Mouse (Mus musculus) brain, embryonic 14.5 days (tissue): ENCODE measurements around the gene Slc15a4. TPM values are rescaled to one million over a fixed set of nuclear protein-coding genes. Genes with fewer than 3 reads are reported as not detected.

Experiments used
- DNase-seq: peaks from one replicate; pipeline ENCODE4 v3.0.0-alpha.2; 2011; ENCODE audit warnings: low read depth
- CTCF ChIP-seq: fragments of 200-500 bp; IDR thresholded peaks from 2 replicates; pipeline ENCODE4 v1.5.1; 2012; ENCODE audit warnings: inconsistent platforms, mild to moderate bottlenecking, moderate library complexity, borderline replicate concordance; ENCODE audit not compliant: insufficient read depth, insufficient read length; ENCODE audit errors: extremely low read depth
- POLR2A ChIP-seq: fragments of 200-500 bp; IDR thresholded peaks from 2 replicates; pipeline ENCODE4 v1.6.1; 2012; ENCODE audit warnings: mild to moderate bottlenecking, inconsistent platforms, borderline replicate concordance; ENCODE audit not compliant: poor library complexity, insufficient read depth, insufficient read length, severe bottlenecking; ENCODE audit errors: extremely low read depth
- polyA plus RNA-seq: library from polyadenylated mRNA; depleted of rRNA; stranded (reverse); fragments of >200 nt; gene quantifications from 2 replicates; pipeline ENCODE4 v1.2.3, GENCODE M21; 2012; rRNA removed

The Slc15a4 gene
- polyA plus RNA-seq, 1 experiment: 25.2 TPM

GRCm38 (mm10) chr5:127587854-127588253 lies 44.8 kb downstream of the Slc15a4 start:
- peak; percentile 26 for DNase-seq
- TF ChIP-seq POLR2A: no peak
- peak; percentile 7; the same call in 1 of the 2 replicates for TF ChIP-seq CTCF

DNA sequence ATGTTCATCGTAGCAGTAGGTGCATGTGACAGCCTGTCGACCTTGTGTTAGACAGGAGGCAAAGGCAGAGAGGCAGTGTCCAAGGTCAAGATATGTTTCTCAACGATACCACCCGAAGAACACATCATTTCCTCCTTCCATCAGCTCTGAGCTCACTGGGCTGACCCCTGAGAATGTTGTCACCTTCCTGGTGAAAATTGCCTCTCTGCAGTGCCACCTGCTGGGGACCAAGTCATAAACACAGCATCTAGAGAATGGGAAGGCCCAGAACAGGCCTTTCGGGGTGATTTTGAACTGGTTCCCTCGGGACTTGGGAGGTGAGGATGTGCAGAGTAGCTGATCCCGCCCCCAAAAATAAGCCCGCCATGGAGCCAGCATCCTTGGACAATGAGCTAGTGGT lies 49.0 kb downstream of the Slc15a4 start:
- TF ChIP-seq CTCF (peak; percentile 27; the same call in 1 of the 2 replicates), POLR2A (no peak)
- no peak for DNase-seq

- TF ChIP-seq CTCF (peak; percentile 60; the same call in 1 of the 2 replicates), POLR2A (no peak)
- DNase-seq: peak; percentile 21
Measured at GRCm38 (mm10) chr5:127577419-127577818, 55.3 kb downstream of the Slc15a4 start.

DNA sequence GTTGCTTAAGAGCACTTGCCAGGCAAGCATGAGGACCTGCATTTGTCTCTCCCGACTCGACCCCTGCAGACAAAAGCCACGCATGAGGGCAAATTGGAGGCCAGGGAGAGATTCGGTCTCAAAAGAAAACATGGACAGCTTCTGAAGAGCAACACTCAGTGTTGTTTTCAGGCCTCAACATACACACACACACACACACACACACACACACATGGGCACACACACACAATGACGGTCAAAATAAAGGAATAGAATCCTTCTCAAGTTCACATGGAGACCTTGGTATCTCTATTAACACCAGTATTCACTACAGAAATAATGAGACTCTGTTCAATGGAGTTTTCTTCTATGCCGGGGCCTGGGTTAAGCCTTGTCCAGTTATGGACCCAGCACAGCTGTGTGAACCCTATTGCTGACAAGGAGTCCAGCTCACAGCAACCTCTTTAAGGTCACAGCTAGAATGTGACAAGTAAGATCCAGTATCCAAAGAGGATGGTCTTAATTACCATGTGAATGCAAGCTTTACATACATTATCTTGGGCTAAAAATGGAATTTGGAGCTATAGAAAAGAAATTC lies 65.4 kb downstream of the Slc15a4 start:
- peak; percentile 18 for DNase-seq
- no peak for TF ChIP-seq POLR2A
- no peak for TF ChIP-seq CTCF

DNA sequence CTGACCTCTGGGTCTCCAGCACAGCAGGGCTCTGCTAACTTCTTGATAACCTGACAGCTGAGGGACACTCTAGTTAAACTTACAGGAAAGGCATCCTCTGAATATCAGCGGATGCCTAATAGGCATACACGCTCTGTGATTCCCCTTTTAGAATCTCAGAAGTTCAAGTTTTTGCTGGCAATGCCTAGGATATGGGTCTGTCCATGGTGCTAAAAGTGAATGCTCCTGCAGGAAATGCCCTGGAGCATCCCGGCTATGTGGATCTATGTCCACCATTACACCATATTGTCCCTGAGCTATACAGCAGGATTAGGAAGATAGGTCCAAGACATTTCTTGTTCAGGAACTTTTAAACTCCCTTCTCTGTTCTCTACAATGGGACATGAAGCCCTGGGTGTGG lies 71.6 kb downstream of the Slc15a4 start:
- DNase-seq: no peak
- TF ChIP-seq POLR2A (no peak), CTCF (no peak)

- no peak for TF ChIP-seq POLR2A
- TF ChIP-seq CTCF: no peak
- no peak for DNase-seq
Measured at GRCm38 (mm10) chr5:127548136-127548535, 84.6 kb downstream of the Slc15a4 start.

GRCm38 (mm10) chr5:127546585-127546991 lies 86.1 kb downstream of the Slc15a4 start:
- peak; percentile 48 for DNase-seq
- TF ChIP-seq POLR2A: no peak
- no peak for TF ChIP-seq CTCF

Other genes starting within 250 kb of the Slc15a4 start
- 3.8 and 4.9 TPM in 2 replicates for gene Glt1d1, start 635 bp downstream of the Slc15a4 start, polyA plus RNA-seq